Mouse (Mus musculus): Measurements from ENCODE around the gene Bco1. TPM values are rescaled to one million over a fixed set of nuclear protein-coding genes. Genes with fewer than 3 reads are reported as not detected.
A peak's percentile ranks its signal among the peaks of the same experiment; 100 is the strongest.

Gene Bco1
- polyA plus RNA-seq, 1 experiment from 2014 or later = not detected

GRCm38 (mm10) chr8:117156149-117156548 lies 60.5 kb downstream of the Bco1 start:
- TF ChIP-seq EP300 (IDR thresholded peaks at IDR 0.05) (no peak), CTCF (IDR thresholded peaks at IDR 0.05) (no peak)
- Histone ChIP-seq H3K27me3 (replicated peaks; ENCODE audit: insufficient read depth, low read length) (no peaks in the 10 kb centered on the region), H3K9me3 (ENCODE audit: low read length) (no peaks in the 10 kb centered on the region), H3K27ac (ENCODE audit: low read length) (no peak overlapping the region), H3K4me3 (ENCODE audit: low read depth, low read length) (no peak overlapping the region), H3K4me1 (ENCODE audit: insufficient read depth, low read depth, low read length) (no peaks in the 10 kb centered on the region; the same call in 1 of the 2 replicates), H3K4me2 (replicated peaks; ENCODE audit: low read depth, low read length) (peak overlapping the region; percentile 76; the same call in 1 of the 2 replicates), H3K36me3 (ENCODE audit: insufficient read depth, low read length) (no peaks in the 10 kb centered on the region), H3K9ac (replicated peaks; ENCODE audit: low read depth) (no peak overlapping the region)
- whole genome bisulfite sequencing = 72% methylated on average over 4 of the region's 4 CpGs
- DNase-seq (ENCODE audit: low spot score) = no peak
- ATAC-seq = no peak

GRCm38 (mm10) chr8:117156866-117157768 lies 61.5 kb downstream of the Bco1 start:
- peak overlapping the region; percentile 96 for H3K4me3 ChIP-seq (ENCODE audit: low read depth, low read length)
- TF ChIP-seq EP300 (IDR thresholded peaks at IDR 0.05) (no peak), CTCF (IDR thresholded peaks at IDR 0.05) (no peak)
- H3K27me3 ChIP-seq (replicated peaks; ENCODE audit: insufficient read depth, low read length) = no peaks in the 10 kb centered on the region
- peak overlapping the region; percentile 94 for H3K27ac ChIP-seq (ENCODE audit: low read length)
- WGBS = 7% methylated on average over 33 of the region's 33 CpGs
- peak overlapping the region; percentile 76 for H3K4me2 ChIP-seq (replicated peaks; ENCODE audit: low read depth, low read length)
- ATAC-seq = no peak
- H3K36me3 ChIP-seq (ENCODE audit: insufficient read depth, low read length) = no peaks in the 10 kb centered on the region
- peak; percentile 16 for DNase-seq (ENCODE audit: low spot score)
- H3K4me1 ChIP-seq (ENCODE audit: insufficient read depth, low read depth, low read length) = no peaks in the 10 kb centered on the region; the same call in 1 of the 2 replicates
- no peaks in the 10 kb centered on the region for H3K9me3 ChIP-seq (ENCODE audit: low read length)
- peak overlapping the region; percentile 85 for H3K9ac ChIP-seq (replicated peaks; ENCODE audit: low read depth)

- TF ChIP-seq EP300 (IDR thresholded peaks at IDR 0.05) (no peak), CTCF (IDR thresholded peaks at IDR 0.05) (no peak)
- DNase-seq (ENCODE audit: low spot score) (peak; percentile 97), ATAC-seq (peak; percentile 97)
- Histone ChIP-seq H3K4me1 (ENCODE audit: insufficient read depth, low read depth, low read length) (no peaks in the 10 kb centered on the region; the same call in 1 of the 2 replicates), H3K27ac (ENCODE audit: low read length) (peak overlapping the region; percentile 94), H3K9me3 (ENCODE audit: low read length) (no peaks in the 10 kb centered on the region), H3K4me2 (replicated peaks; ENCODE audit: low read depth, low read length) (peak overlapping the region; percentile 86), H3K4me3 (ENCODE audit: low read depth, low read length) (peak overlapping the region; percentile 96), H3K9ac (replicated peaks; ENCODE audit: low read depth) (peak overlapping the region; percentile 85), H3K27me3 (replicated peaks; ENCODE audit: insufficient read depth, low read length) (no peaks in the 10 kb centered on the region), H3K36me3 (ENCODE audit: insufficient read depth, low read length) (no peaks in the 10 kb centered on the region)
- under 1% methylated on average over 41 of the region's 45 CpGs for WGBS
Observed at GRCm38 (mm10) chr8:117157769-117158091, 62.1 kb downstream of the Bco1 start.

GRCm38 (mm10) chr8:117158135-117158761 lies 62.6 kb downstream of the Bco1 start, which contains the start of gene Gan:
Gan (plus strand) TSS chr8:117158135.
- peak within 1 kb of the TSS; percentile 85 for H3K9ac ChIP-seq (replicated peaks; ENCODE audit: low read depth)
- peak within 1 kb of the TSS; percentile 96 for H3K4me3 ChIP-seq (ENCODE audit: low read depth, low read length)
- TF ChIP-seq CTCF (IDR thresholded peaks at IDR 0.05) = no peak; the same call in 1 of the 2 replicates
- peak within 1 kb of the TSS; percentile 86 for H3K4me2 ChIP-seq (replicated peaks; ENCODE audit: low read depth, low read length)
- H3K9me3 ChIP-seq (ENCODE audit: low read length) = no peaks in the 10 kb centered on the region
- WGBS = 0% methylated on average over 61 of the region's 65 CpGs
- no peaks in the 10 kb centered on the region for H3K36me3 ChIP-seq (ENCODE audit: insufficient read depth, low read length)
- H3K27ac ChIP-seq (ENCODE audit: low read length) = peak within 1 kb of the TSS; percentile 94
- H3K27me3 ChIP-seq (replicated peaks; ENCODE audit: insufficient read depth, low read length) = no peaks in the 10 kb centered on the region
- DNase-seq (ENCODE audit: low spot score) (peak; percentile 56), ATAC-seq (peak; percentile 67)
- no peaks in the 10 kb centered on the region; the same call in 1 of the 2 replicates for H3K4me1 ChIP-seq (ENCODE audit: insufficient read depth, low read depth, low read length)

GRCm38 (mm10) chr8:117159031-117159430 lies 63.4 kb downstream of the Bco1 start:
- H3K4me2 ChIP-seq (replicated peaks; ENCODE audit: low read depth, low read length) = peak overlapping the region; percentile 86
- peak; percentile 17 for DNase-seq (ENCODE audit: low spot score)
- WGBS = 33% methylated on average over 5 of the region's 5 CpGs
- no peaks in the 10 kb centered on the region; the same call in 1 of the 2 replicates for H3K4me1 ChIP-seq (ENCODE audit: insufficient read depth, low read depth, low read length)
- peak overlapping the region; percentile 96 for H3K4me3 ChIP-seq (ENCODE audit: low read depth, low read length)
- no peak for ATAC-seq
- no peaks in the 10 kb centered on the region for H3K36me3 ChIP-seq (ENCODE audit: insufficient read depth, low read length)
- H3K9ac ChIP-seq (replicated peaks; ENCODE audit: low read depth) = no peak overlapping the region
- H3K27me3 ChIP-seq (replicated peaks; ENCODE audit: insufficient read depth, low read length) = no peaks in the 10 kb centered on the region
- peak overlapping the region; percentile 94 for H3K27ac ChIP-seq (ENCODE audit: low read length)
- no peaks in the 10 kb centered on the region for H3K9me3 ChIP-seq (ENCODE audit: low read length)
- TF ChIP-seq EP300 (IDR thresholded peaks at IDR 0.05) (no peak), CTCF (IDR thresholded peaks at IDR 0.05) (no peak)

- H3K27me3 ChIP-seq (replicated peaks; ENCODE audit: insufficient read depth, low read length) = no peaks in the 10 kb centered on the region
- DNase-seq (ENCODE audit: low spot score) (peak; percentile 22), ATAC-seq (no peak)
- H3K36me3 ChIP-seq (ENCODE audit: insufficient read depth, low read length) = no peaks in the 10 kb centered on the region
- H3K27ac ChIP-seq (ENCODE audit: low read length) = no peak overlapping the region
- H3K4me2 ChIP-seq (replicated peaks; ENCODE audit: low read depth, low read length) = no peak overlapping the region
- H3K4me3 ChIP-seq (ENCODE audit: low read depth, low read length) = no peak overlapping the region
- H3K4me1 ChIP-seq (ENCODE audit: insufficient read depth, low read depth, low read length) = peaks cover 13% of the 10 kb centered on the region; the same call in 1 of the 2 replicates
- H3K9ac ChIP-seq (replicated peaks; ENCODE audit: low read depth) = no peak overlapping the region
- TF ChIP-seq EP300 (IDR thresholded peaks at IDR 0.05) = no peak
- TF ChIP-seq CTCF (IDR thresholded peaks at IDR 0.05) = no peak
- H3K9me3 ChIP-seq (ENCODE audit: low read length) = no peaks in the 10 kb centered on the region
- 52% methylated on average over 4 of the region's 4 CpGs for WGBS
Observed at GRCm38 (mm10) chr8:117164912-117165311, 69.3 kb downstream of the Bco1 start.
